Comparison of ENCODE assay signal across 18 mouse cellular contexts in genomic region chr16:21610473-21610872, GRCm38 (mm10).
"Had no signal": no experiment of that assay in that cellular context is flagged by ENCODE, and none has a peak within 500 bp of the region (broad histone marks: within the 10 kb centered on the region; RNA-seq: fewer than 3 reads in every experiment).

No protein-coding gene starts in this region.

- H3K27ac ChIP-seq: midbrain, embryonic 10.5 days; midbrain, embryonic 12.5 days; neural tube, embryonic 13.5 days; neural tube, embryonic 15.5 days had no signal

- DNase-seq: lung, adult 18-20 months; lung, embryonic 14.5 days; lung, postnatal 10 days; lung, postnatal 4 days; midbrain, embryonic 14.5 days; retina, postnatal 1 day; right cerebral cortex, adult 18-20 months; right cerebral cortex, postnatal 25 days; right cerebral cortex, postnatal 4 days; spleen, adult 18-20 months; thymus, adult 18-20 months; thymus, postnatal 14 days; thymus, postnatal 36 days had no signal

- H3K4me3 ChIP-seq: midbrain, embryonic 10.5 days; midbrain, embryonic 12.5 days; myocyte; neural tube, embryonic 13.5 days; neural tube, embryonic 15.5 days had no signal
